Comparison of ENCODE assay signal across 9 mouse cellular contexts in the genomic region with DNA sequence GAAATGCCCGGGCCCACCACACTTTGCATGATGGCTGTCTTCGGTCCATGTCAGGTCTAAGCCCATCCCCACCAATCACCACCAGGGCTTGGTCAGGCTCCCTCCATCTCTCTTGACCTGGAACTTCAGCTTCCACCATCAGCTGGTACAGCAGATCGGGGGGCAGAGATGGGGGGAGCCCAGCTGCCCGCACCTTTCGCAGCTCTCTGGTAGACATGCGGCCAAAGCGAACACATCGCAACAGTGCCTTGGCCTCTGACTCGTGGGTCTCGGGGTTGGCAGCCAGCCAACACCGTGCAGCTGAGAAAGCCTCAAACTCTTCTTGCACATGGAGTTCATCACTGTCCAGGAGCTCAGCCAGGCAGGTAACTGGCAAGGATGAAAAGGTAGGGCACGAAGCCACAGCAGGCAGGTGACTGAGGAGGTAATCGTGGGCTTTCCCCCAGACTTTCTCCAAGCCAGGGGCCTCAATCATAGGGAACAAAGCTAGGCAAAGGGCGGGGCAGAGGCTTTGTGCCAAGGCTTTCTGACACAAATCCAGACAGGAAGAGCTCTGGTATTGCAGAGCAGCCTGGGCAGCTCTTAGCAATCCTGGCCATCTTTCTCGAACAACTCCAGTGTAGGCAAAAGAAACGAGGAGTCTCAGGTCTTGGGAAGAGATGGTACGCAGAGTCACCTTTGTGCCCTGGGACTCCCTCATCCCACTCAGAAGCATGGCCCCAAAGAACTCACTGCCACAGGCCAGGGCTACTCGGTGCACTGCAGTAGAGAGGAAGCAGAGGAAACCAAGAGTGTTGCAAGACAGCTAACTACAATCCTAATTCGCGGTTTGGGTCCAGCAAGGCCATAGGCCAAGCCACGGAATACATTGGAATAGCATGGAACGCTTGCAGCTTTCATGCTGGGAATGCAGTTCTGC. TPM values are rescaled to one million over a fixed set of nuclear protein-coding genes. Genes with fewer than 3 reads are reported as not detected.
DNase-seq lines count a peak whose midpoint lies in the region; ATAC-seq lines count a peak whose summit lies in the region.
"Had no signal": no experiment of that assay in that cellular context is flagged by ENCODE, and none has a peak within 500 bp of the region (broad histone marks: within the 10 kb centered on the region; RNA-seq: fewer than 3 reads in every experiment).

No protein-coding gene starts in this region.

- DNase-seq in urinary bladder, postnatal 14 days (ENCODE audit: low spot score) = peak; percentile 22
- DNase-seq in urinary bladder, adult 2 months (ENCODE audit: low spot score) = no peak
- DNase-seq in lung, adult 18-20 months = peak; percentile 50 to 57
- no peak for DNase-seq in urinary bladder, postnatal 25 days (ENCODE audit: low spot score)
- no peak for DNase-seq in right cerebral cortex, postnatal 36 days (ENCODE audit: low spot score in 2 of 2)
- DNase-seq: embryo, embryonic 11 days; kidney, adult 9 months had no signal

- ATAC-seq in common myeloid progenitor, adult 5-6 weeks (replicated peaks; ENCODE audit: low read depth, poor library complexity, severe bottlenecking) = peak; percentile 63
- no peak for ATAC-seq in inflammation-experienced regulatory T-cells, adult 6 months

RNA-seq across cellular contexts. Expression of gene Klhl33, which starts 4.5 kb away (rescaled TPM):
- 1.7 and 2.5 TPM in 2 replicates for polyA plus RNA-seq in urinary bladder, adult 2 months (2012; rRNA removed)
- total RNA-seq in common myeloid progenitor, adult 5-6 weeks (2017) = 0.32 TPM in 1 of 2 replicates, not detected in the other
- under 1 TPM in 2 of 3 experiments, not detected in 1; 0.09 to 0.13 TPM for polyA plus RNA-seq in inflammation-experienced regulatory T-cells, adult 6 months (2017; shearing (Covaris generic))

RNA-seq across cellular contexts. Expression of gene Tep1, which starts 22.4 kb away (rescaled TPM):
- polyA plus RNA-seq in urinary bladder, adult 2 months (2012; rRNA removed) = 25.3 and 29.5 TPM in 2 replicates
- 12.7 and 19.3 TPM in 2 replicates for total RNA-seq in common myeloid progenitor, adult 5-6 weeks (2017)
- 10 to 100 TPM; 16.0 to 28.0 (median 19.8) TPM for polyA plus RNA-seq in inflammation-experienced regulatory T-cells, adult 6 months (2017; shearing (Covaris generic))

RNA-seq across cellular contexts. Expression of gene Osgep, which starts 31.9 kb away (rescaled TPM):
- 75.6 and 84.0 TPM in 2 replicates for polyA plus RNA-seq in urinary bladder, adult 2 months (2012; rRNA removed)
- 110 and 124 TPM in 2 replicates for total RNA-seq in common myeloid progenitor, adult 5-6 weeks (2017)
- 10 to 100 TPM; 68.7 to 77.3 (median 74.3) TPM for polyA plus RNA-seq in inflammation-experienced regulatory T-cells, adult 6 months (2017; shearing (Covaris generic))

RNA-seq across cellular contexts. Expression of gene Apex1, which starts 32.0 kb away (rescaled TPM):
- polyA plus RNA-seq in urinary bladder, adult 2 months (2012; rRNA removed) = 56.6 and 59.1 TPM in 2 replicates
- total RNA-seq in common myeloid progenitor, adult 5-6 weeks (2017) = 206 and 222 TPM in 2 replicates
- 100 to 1,000 TPM in 1 of 3 experiments, 10 to 100 TPM in 2; 54.2 to 100 (median 91.0) TPM for polyA plus RNA-seq in inflammation-experienced regulatory T-cells, adult 6 months (2017; shearing (Covaris generic))

RNA-seq across cellular contexts. Expression of gene Pip4p1, which starts 37.9 kb away (rescaled TPM):
- 79.4 and 104 TPM in 2 replicates for polyA plus RNA-seq in urinary bladder, adult 2 months (2012; rRNA removed)
- total RNA-seq in common myeloid progenitor, adult 5-6 weeks (2017) = 15.6 and 17.3 TPM in 2 replicates
- 1 to 10 TPM; 4.4 to 6.6 (median 4.8) TPM for polyA plus RNA-seq in inflammation-experienced regulatory T-cells, adult 6 months (2017; shearing (Covaris generic))

Comparison
In these comparisons a context has a peak if more than half of its experiments do, and no peak if none do; other contexts are left out.
1. DNase-seq: peak in urinary bladder, postnatal 14 days (single experiment) and lung, adult 18-20 months (2 of 2); none in urinary bladder, adult 2 months (single experiment), urinary bladder, postnatal 25 days (single experiment) and right cerebral cortex, postnatal 36 days (0 of 2).